Mouse (Mus musculus) forebrain, embryonic 13.5 days (tissue): ENCODE data around the gene Cdk12. TPM values are rescaled to one million over a fixed set of nuclear protein-coding genes. Genes with fewer than 3 reads are reported as not detected.
A peak's percentile ranks its signal among the peaks of the same experiment; 100 is the strongest.

Source experiments
- ATAC-seq: fragments of 200-750 bp; cut with Nextera tagmentation; 2 replicates; pipeline ENCODE4 v1.8.0; 2017
- H3K27ac ChIP-seq: fragments of 300-500 bp; sonication (generic); 2 replicates; pipeline ENCODE4 v1.5.1; 2015; ENCODE audit warnings: inconsistent platforms, mild to moderate bottlenecking, moderate library complexity
- H3K27me3 ChIP-seq: fragments of 300-500 bp; sonication (generic); 2 replicates; pipeline ENCODE4 v1.6.1; 2015; ENCODE audit warnings: mild to moderate bottlenecking, inconsistent platforms
- H3K36me3 ChIP-seq: fragments of 300-500 bp; sonication (generic); 2 replicates; pipeline ENCODE4 v1.6.1; 2015; ENCODE audit warnings: mild to moderate bottlenecking, inconsistent platforms; ENCODE audit not compliant: poor library complexity, severe bottlenecking
- H3K4me1 ChIP-seq: fragments of 300-500 bp; sonication (generic); 2 replicates; pipeline ENCODE4 v1.6.1; 2015; ENCODE audit warnings: inconsistent platforms
- H3K4me2 ChIP-seq: fragments of 300-500 bp; sonication (generic); 2 replicates; pipeline ENCODE4 v1.6.1; 2015; ENCODE audit warnings: inconsistent platforms, mild to moderate bottlenecking, moderate library complexity
- H3K4me3 ChIP-seq: fragments of 300-500 bp; sonication (generic); 2 replicates; pipeline ENCODE4 v1.5.1; 2015; ENCODE audit warnings: mild to moderate bottlenecking, inconsistent platforms
- H3K9ac ChIP-seq: fragments of 300-500 bp; sonication (generic); 2 replicates; pipeline ENCODE4 v1.6.1; 2015; ENCODE audit warnings: mild to moderate bottlenecking, inconsistent platforms
- H3K9me3 ChIP-seq: fragments of 300-500 bp; sonication (generic); replicated peaks from 2 replicates; pipeline ENCODE4 v1.6.1; 2016; ENCODE audit warnings: inconsistent platforms
- WGBS: fragments of 180-500 bp; shearing (Covaris S2); methylation state at CpG from one replicate; pipeline ENCODE4 v1.1.7; 2015; 5-methylcytosine and 5-hydroxymethylcytosine counted together
- polyA plus RNA-seq: library from polyadenylated mRNA; unstranded; fragments of >200 nt; fragmentation: Nextera tagmentation; extraction: Ambion mirVana; gene quantifications from 2 replicates; pipeline ENCODE4 v1.2.1, GENCODE M21; 2015

Cdk12 gene
- polyA plus RNA-seq, 1 experiment from 2014 or later, result 19.0 TPM

DNA sequence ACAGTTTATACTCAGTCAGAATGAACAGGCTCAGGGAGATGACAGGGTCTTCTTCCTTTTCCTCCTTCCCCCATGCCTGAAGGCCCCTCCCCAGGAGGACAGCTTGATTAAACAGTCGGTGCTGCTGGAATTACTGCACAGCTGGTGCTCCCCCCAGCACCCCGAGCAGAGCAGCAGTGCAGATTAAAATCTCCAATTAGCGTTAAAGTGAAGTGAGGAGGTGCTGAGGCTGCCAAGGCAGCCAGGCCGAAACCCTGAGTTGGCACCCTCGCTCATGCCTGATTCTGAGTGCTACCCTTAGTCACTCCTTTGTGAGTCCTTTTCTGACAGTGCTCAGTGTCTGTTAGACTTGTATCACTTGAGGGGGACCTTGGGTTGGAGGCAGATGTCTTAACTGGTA, 63.0 kb downstream of the Cdk12 start:
- no peak overlapping the region for H3K4me3 ChIP-seq
- 43% methylated on average over 5 of the region's 5 CpGs for WGBS
- H3K4me1 ChIP-seq, result peaks cover 43% of the 10 kb centered on the region
- H3K4me2 ChIP-seq, result peak overlapping the region; percentile 10
- H3K9me3 ChIP-seq, result no peaks in the 10 kb centered on the region
- peak overlapping the region; percentile 87 for H3K27ac ChIP-seq
- H3K9ac ChIP-seq, result no peak overlapping the region
- ATAC-seq, result peak; percentile 50
- H3K27me3 ChIP-seq, result no peaks in the 10 kb centered on the region
- peaks cover 34% of the 10 kb centered on the region for H3K36me3 ChIP-seq

DNA sequence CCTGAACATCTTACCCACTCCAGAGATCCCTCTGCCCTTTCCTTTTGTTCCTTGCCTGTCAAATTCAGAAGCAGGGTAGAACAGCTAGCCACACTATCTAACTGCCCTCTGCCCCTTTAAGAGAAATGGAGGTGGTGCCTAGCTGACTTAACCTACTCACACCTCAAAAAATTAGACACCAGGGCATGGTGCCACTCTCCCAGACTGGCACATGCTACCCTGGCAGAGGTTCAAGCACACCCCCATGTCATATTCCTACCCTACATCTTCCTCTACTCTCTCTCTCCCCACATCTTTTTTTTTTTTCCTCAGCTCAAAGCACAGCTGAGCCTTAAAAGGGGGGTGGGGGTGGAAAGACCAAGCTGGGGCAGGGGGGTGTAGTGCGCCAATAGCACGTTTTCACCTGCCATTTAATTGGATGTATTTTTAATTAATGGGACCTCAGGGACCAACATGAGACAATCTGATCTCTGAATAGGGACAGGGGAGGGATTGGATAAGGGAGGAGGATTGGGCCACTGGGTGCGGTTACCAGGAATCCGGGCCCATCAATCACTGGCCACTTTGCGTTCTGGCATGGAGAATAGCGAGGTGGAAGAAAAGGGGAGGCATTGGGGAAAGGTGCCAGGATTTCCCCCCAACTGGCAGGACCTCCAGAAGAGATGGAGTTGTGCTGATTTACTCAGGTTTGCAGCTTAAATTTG, 64.0 kb downstream of the Cdk12 start:
- peak; percentile 74 for ATAC-seq

DNA sequence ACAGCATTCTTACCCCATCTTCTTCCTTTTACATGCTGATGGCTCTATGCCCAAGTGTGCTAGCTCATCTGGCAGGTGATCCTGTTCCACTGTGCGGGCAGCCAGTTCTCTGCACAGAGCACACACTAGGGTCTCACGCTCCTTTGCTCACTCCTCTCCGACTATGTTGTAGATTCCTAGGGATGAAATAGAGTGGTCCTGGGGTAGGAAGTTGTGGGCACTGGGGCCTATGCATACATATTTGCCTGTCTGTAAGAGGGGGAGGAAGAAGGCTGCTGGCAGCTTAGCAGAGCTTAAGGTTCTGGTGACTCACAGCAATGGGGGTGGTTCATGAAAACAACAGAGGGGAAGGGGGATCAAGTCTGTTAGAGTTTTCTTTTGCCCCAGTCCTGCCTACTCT, 67.2 kb downstream of the Cdk12 start:
- WGBS, result 89% methylated on average over 3 of the region's 3 CpGs
- no peak for ATAC-seq
- Histone ChIP-seq H3K9me3 (no peaks in the 10 kb centered on the region), H3K27ac (0 out of 2 replicates have a peak overlapping the region, but pooled peaks have one; percentile 1), H3K4me1 (peaks cover 40% of the 10 kb centered on the region), H3K36me3 (peaks cover 62% of the 10 kb centered on the region), H3K4me3 (no peak overlapping the region), H3K9ac (no peak overlapping the region), H3K4me2 (no peak overlapping the region), H3K27me3 (no peaks in the 10 kb centered on the region)

More for the DNA sequence above, 64.0 kb downstream of the Cdk12 start:
- H3K36me3 ChIP-seq, result peaks cover 43% of the 10 kb centered on the region
- peak overlapping the region; percentile 30; the same call in 1 of the 2 replicates for H3K9ac ChIP-seq
- WGBS, result 47% methylated on average over 6 of the region's 6 CpGs
- peak overlapping the region; percentile 87 for H3K27ac ChIP-seq
- H3K4me2 ChIP-seq, result peak overlapping the region; percentile 27; the same call in 1 of the 2 replicates
- no peaks in the 10 kb centered on the region for H3K9me3 ChIP-seq
- H3K27me3 ChIP-seq, result no peaks in the 10 kb centered on the region
- 0 out of 2 replicates have a peak overlapping the region, but pooled peaks have one; percentile 1 for H3K4me3 ChIP-seq
- H3K4me1 ChIP-seq, result peaks cover 37% of the 10 kb centered on the region

DNA sequence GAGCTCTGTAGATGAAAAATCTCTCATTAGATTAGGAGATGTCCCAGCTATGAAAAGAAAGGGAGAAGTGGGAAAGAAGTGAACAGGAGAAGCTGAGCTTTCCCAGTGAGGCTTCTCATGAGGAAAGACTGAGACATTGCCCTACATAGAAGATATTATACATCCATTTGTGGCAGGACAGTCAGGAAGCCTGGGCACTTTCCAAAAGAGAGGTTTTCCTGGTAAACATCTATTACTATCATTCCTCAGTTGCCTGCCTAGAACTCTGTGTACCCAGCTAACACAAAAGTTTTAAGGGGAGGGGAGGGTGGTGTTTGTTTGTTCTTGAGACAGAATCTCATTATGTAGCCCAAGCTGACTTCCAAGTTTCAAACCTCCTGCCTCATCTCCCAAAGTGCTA, 67.6 kb downstream of the Cdk12 start:
- Histone ChIP-seq H3K4me2 (no peak overlapping the region), H3K36me3 (peaks cover 62% of the 10 kb centered on the region), H3K4me1 (peaks cover 37% of the 10 kb centered on the region), H3K4me3 (no peak overlapping the region), H3K9me3 (no peaks in the 10 kb centered on the region), H3K27me3 (no peaks in the 10 kb centered on the region), H3K9ac (no peak overlapping the region), H3K27ac (0 out of 2 replicates have a peak overlapping the region, but pooled peaks have one; percentile 1)
- ATAC-seq, result no peak

DNA sequence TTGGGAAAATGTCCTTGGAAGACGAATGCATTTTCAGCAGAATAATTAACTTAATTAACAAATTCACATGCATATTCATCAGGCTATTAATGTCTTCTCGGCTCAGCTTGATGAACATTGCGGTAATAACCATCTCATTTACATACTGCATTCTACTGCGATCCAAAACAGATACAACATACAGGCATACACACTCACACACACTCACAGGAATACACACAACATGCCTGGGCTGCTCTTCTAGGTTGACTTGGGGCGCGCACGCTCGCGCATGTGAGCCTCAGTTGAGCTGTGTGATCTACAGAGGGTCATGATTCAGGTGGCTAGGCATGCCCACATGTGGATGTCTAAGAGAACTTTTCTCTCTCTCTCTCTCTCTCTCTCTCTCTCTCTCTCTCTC, 80.9 kb downstream of the Cdk12 start:
- ATAC-seq, result peak; percentile 85
- no peaks in the 10 kb centered on the region for H3K9me3 ChIP-seq
- peak overlapping the region; percentile 42 for H3K4me2 ChIP-seq
- H3K4me1 ChIP-seq, result peaks cover 63% of the 10 kb centered on the region
- 11% methylated on average over 9 of the region's 9 CpGs for WGBS
- H3K9ac ChIP-seq, result no peak overlapping the region
- H3K27ac ChIP-seq, result peak overlapping the region; percentile 94
- H3K36me3 ChIP-seq, result peaks cover 10% of the 10 kb centered on the region
- H3K27me3 ChIP-seq, result no peaks in the 10 kb centered on the region
- peak overlapping the region; percentile 15; the same call in 1 of the 2 replicates for H3K4me3 ChIP-seq

DNA sequence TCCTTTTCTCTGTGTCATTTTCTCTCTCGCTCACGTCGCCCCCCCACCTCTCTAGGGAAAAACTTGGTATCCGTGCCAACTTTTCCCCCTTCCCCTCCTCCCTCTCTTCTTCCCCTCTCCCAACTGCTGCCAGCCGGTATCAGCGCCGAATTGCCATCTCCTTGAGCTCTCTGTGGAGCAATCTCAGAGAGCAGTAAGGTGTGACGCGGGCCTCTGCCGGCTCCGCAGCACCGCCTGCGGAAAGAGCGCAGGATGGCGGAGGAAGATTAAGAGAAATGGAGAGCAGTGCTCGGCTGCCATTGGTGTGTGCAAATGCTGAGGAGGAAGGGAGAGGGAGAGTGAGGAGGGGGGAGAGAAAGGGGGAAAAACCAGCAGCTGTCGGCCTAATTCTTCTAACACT, 81.4 kb downstream of the Cdk12 start:
- peak overlapping the region; percentile 48 for H3K4me2 ChIP-seq
- H3K36me3 ChIP-seq, result peaks cover 5% of the 10 kb centered on the region
- WGBS, result 1% methylated on average over 14 of the region's 17 CpGs
- ATAC-seq, result peak; percentile 83
- peak overlapping the region; percentile 47 for H3K9ac ChIP-seq
- no peaks in the 10 kb centered on the region for H3K27me3 ChIP-seq
- peaks cover 67% of the 10 kb centered on the region for H3K4me1 ChIP-seq
- H3K4me3 ChIP-seq, result peak overlapping the region; percentile 16
- no peaks in the 10 kb centered on the region for H3K9me3 ChIP-seq
- peak overlapping the region; percentile 94 for H3K27ac ChIP-seq

DNA sequence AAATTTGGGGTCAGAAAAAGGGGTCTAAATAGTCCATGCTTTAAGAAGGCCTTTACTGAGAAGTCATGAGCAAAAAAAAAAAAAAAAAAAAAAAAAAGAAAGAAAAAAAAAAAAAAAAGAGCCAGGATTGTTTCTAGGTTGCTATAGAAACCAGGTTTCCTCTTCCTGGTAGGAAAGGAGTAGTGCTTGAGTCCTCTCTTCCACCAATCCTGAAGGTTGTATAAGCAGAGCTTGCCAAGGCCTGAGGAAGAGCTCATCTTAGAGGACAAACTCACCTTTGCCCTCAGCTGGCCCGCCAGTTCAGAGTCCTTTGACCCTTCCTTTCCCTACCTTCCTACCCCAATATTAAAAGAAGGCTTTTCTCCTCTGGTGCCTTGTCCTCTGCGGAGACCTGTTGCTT, 82.5 kb downstream of the Cdk12 start:
- Histone ChIP-seq H3K36me3 (no peaks in the 10 kb centered on the region; the same call in 1 of the 2 replicates), H3K9ac (no peak overlapping the region), H3K9me3 (no peaks in the 10 kb centered on the region), H3K4me3 (no peak overlapping the region), H3K27ac (peak overlapping the region; percentile 94; the same call in 1 of the 2 replicates), H3K4me2 (no peak overlapping the region), H3K27me3 (no peaks in the 10 kb centered on the region), H3K4me1 (peaks cover 79% of the 10 kb centered on the region)
- WGBS, result 44% methylated on average over 2 of the region's 2 CpGs
- ATAC-seq, result no peak

DNA sequence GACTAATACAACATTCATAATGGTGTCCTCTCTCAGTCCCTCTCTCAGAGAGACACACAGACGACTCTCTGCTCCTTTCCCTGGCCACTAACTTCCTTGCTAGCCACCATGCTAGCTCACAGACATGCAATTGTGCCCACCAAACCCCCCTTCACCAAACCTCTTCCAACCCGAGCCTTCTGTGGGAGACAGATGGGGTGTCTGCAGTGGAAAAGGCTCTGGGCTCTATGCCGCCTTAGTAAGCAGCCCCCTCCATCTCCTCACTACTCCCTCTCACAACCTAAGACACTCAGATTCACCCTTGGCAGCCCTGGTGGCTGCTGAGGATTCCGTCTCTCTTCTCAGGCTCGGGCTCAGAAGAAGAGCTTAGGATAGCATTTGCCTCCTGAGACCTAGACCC, 84.7 kb downstream of the Cdk12 start:
- no peaks in the 10 kb centered on the region for H3K27me3 ChIP-seq
- H3K4me3 ChIP-seq, result no peak overlapping the region
- no peaks in the 10 kb centered on the region for H3K36me3 ChIP-seq
- 0 out of 2 replicates have a peak overlapping the region, but pooled peaks have one; percentile 1 for H3K9ac ChIP-seq
- WGBS, result 47% methylated on average over 5 of the region's 5 CpGs
- peak overlapping the region; percentile 9; the same call in 1 of the 2 replicates for H3K4me2 ChIP-seq
- H3K9me3 ChIP-seq, result no peaks in the 10 kb centered on the region
- H3K27ac ChIP-seq, result peak overlapping the region; percentile 87
- H3K4me1 ChIP-seq, result peaks cover 86% of the 10 kb centered on the region
- ATAC-seq, result peak; percentile 26; the same call in 1 of the 2 replicates

DNA sequence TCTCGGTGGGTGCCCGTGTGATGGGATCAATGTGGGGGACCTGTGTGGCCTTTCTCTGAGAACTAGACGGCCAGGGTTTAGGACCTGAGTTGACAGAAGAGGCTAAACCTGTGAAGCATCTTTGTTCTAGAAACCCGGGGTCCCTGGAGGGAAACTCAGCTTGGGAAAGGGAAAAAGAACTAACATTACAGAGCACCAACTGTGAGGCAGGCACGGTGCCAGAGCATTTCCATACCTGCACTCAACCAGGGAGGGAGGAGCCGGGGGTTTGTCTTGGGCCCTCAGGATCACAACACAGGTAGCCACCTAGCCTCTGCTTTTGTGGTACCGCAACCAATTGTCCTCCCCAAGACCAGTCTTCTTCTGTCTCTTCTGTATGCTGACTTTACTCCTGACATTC, 85.1 kb downstream of the Cdk12 start:
- Histone ChIP-seq H3K27ac (peak overlapping the region; percentile 87), H3K4me2 (peak overlapping the region; percentile 9; the same call in 1 of the 2 replicates), H3K9me3 (no peaks in the 10 kb centered on the region), H3K9ac (0 out of 2 replicates have a peak overlapping the region, but pooled peaks have one; percentile 1), H3K36me3 (no peaks in the 10 kb centered on the region), H3K4me1 (peaks cover 82% of the 10 kb centered on the region), H3K4me3 (no peak overlapping the region), H3K27me3 (no peaks in the 10 kb centered on the region)
- no peak for ATAC-seq
- WGBS, result 42% methylated on average over 7 of the region's 7 CpGs

DNA sequence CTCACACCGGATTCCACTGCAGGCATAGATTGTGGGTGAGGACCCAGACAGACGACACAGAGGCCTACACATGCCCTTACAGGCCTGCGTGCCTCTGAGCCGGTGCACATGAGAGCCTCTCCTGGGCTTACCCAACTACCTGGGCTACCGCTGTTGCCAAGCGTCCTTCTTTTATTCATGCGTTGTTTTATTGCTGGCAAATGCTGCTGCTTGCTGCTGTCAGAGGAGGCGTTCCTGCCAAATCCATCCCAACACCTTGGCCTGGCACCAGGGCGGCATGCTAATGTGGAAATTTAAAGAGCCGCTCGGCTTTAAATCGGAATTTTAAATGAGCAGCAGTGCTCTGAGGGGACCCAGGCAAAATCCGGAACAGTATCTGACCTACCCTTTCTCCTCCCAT, 87.0 kb downstream of the Cdk12 start:
- 0 out of 2 replicates have a peak overlapping the region, but pooled peaks have one; percentile 19 for H3K4me2 ChIP-seq
- H3K9ac ChIP-seq, result no peak overlapping the region
- WGBS, result 29% methylated on average over 13 of the region's 13 CpGs

DNA sequence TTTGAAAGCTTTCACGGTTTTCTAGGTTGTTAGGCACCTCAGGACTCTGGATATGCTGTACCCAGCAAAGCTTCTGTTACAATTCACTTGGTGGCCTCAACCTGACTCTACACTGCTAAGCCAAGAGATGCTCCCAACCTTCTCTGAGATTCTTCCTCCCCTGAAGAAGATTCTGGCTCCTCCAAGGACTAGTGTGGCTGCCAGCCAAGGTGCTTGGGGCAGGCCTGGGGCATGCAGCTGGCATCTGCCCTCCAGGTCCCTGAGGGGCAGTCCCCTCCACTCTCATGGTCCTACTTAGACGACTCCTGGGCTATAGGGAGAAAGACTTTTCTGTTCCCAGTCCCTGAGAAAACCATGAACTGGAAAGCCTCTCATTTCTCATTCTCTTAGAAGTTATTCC, 88.0 kb downstream of the Cdk12 start:
- H3K36me3 ChIP-seq, result no peaks in the 10 kb centered on the region
- H3K27me3 ChIP-seq, result 0 out of 2 replicates have a peak, but pooled peaks cover 5% of the 10 kb centered on the region
- H3K4me2 ChIP-seq, result no peak overlapping the region
- no peak overlapping the region for H3K4me3 ChIP-seq
- peak overlapping the region; percentile 87; the same call in 1 of the 2 replicates for H3K27ac ChIP-seq
- no peak overlapping the region for H3K9ac ChIP-seq
- 63% methylated on average over 2 of the region's 2 CpGs for WGBS
- peaks cover 80% of the 10 kb centered on the region for H3K4me1 ChIP-seq
- no peaks in the 10 kb centered on the region for H3K9me3 ChIP-seq
- ATAC-seq, result no peak

More for the DNA sequence above, 87.0 kb downstream of the Cdk12 start:
- H3K4me3 ChIP-seq, result no peak overlapping the region
- H3K36me3 ChIP-seq, result no peaks in the 10 kb centered on the region
- peak overlapping the region; percentile 87 for H3K27ac ChIP-seq
- ATAC-seq, result peak; percentile 23
- H3K27me3 ChIP-seq, result no peaks in the 10 kb centered on the region
- H3K9me3 ChIP-seq, result no peaks in the 10 kb centered on the region
- H3K4me1 ChIP-seq, result peaks cover 76% of the 10 kb centered on the region

DNA sequence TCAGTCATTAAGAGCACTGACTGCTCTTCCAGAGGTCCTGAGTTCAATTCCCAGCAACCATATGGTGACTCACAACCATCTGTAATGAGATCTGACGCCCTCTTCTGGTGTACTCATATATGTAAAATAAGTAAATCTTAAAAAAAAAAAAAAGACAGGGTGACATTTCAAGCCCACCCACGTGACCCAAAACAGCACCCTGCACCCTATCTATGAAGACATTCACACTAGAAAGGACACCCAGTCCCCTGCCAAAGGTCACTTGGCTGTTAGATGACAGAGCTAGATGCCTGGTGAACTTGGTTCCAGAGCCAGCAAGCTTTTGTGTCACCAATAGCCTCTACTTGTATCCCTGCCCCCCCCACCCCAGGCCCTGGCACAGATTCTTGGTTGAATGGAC, 90.2 kb downstream of the Cdk12 start:
- H3K9ac ChIP-seq, result no peak overlapping the region
- H3K4me1 ChIP-seq, result peaks cover 82% of the 10 kb centered on the region
- H3K4me2 ChIP-seq, result no peak overlapping the region
- no peaks in the 10 kb centered on the region for H3K36me3 ChIP-seq
- no peak for ATAC-seq
- WGBS, result 39% methylated on average over 2 of the region's 2 CpGs
- peaks cover 18% of the 10 kb centered on the region; the same call in 1 of the 2 replicates for H3K27me3 ChIP-seq
- no peak overlapping the region for H3K27ac ChIP-seq
- no peaks in the 10 kb centered on the region for H3K9me3 ChIP-seq
- no peak overlapping the region for H3K4me3 ChIP-seq
